Mouse (Mus musculus) splenic B cell, adult 2 months (primary cell): ENCODE measurements at regions not wholly inside any gene's neighbourhood (a gene's known extent, or its start where the extent isn't known, plus 50 kb on each side); places are given as distances from the start of the nearest gene placed in this dataset.
A peak's percentile ranks its signal among the peaks of the same experiment; 100 is the strongest.

Experiments used
- DNase-seq: peaks from one replicate; pipeline ENCODE4 v3.0.0-alpha.2; 2011; ENCODE audit warnings: low read depth, low spot score
- H3K27me3 ChIP-seq: 2 replicates; pipeline ENCODE4 v1.6.1; 2012; ENCODE audit warnings: mild to moderate bottlenecking, low read length, moderate library complexity, mixed read lengths; ENCODE audit not compliant: control insufficient read depth, poor library complexity, insufficient read depth, severe bottlenecking
- H3K36me3 ChIP-seq: 2 replicates; pipeline ENCODE4 v1.6.1; 2012; ENCODE audit warnings: mild to moderate bottlenecking, low read length, moderate library complexity, mixed read lengths; ENCODE audit not compliant: control insufficient read depth, poor library complexity, insufficient read depth, severe bottlenecking

- Histone ChIP-seq H3K27me3 (no peaks in the 10 kb centered on the region), H3K36me3 (no peaks in the 10 kb centered on the region)
- DNase-seq = no peak
Measured at GRCm38 (mm10) chr10:43693974-43694373, 115.9 kb downstream of the Cd24a start.

- Histone ChIP-seq H3K27me3 (no peaks in the 10 kb centered on the region), H3K36me3 (no peaks in the 10 kb centered on the region)
- DNase-seq = no peak
Measured at GRCm38 (mm10) chr10:43694508-43694907, 116.4 kb downstream of the Cd24a start.

- no peaks in the 10 kb centered on the region for H3K27me3 ChIP-seq
- DNase-seq = peak; percentile 5
- no peaks in the 10 kb centered on the region for H3K36me3 ChIP-seq
Measured at GRCm38 (mm10) chr10:43695470-43695869, 117.4 kb downstream of the Cd24a start.

- H3K36me3 ChIP-seq = no peaks in the 10 kb centered on the region
- H3K27me3 ChIP-seq = no peaks in the 10 kb centered on the region
- DNase-seq = no peak
Measured at GRCm38 (mm10) chr10:43697917-43698316, 119.8 kb downstream of the Cd24a start.

GRCm38 (mm10) chr10:43700371-43701289, 122.5 kb downstream of the Cd24a start:
- Histone ChIP-seq H3K27me3 (no peaks in the 10 kb centered on the region), H3K36me3 (no peaks in the 10 kb centered on the region)
- DNase-seq = peak; percentile 36

- Histone ChIP-seq H3K36me3 (no peaks in the 10 kb centered on the region), H3K27me3 (no peaks in the 10 kb centered on the region)
- peak; percentile 80 for DNase-seq
Measured at GRCm38 (mm10) chr10:43702895-43703294, 124.8 kb downstream of the Cd24a start.

GRCm38 (mm10) chr10:43706001-43706988, 128.2 kb downstream of the Cd24a start:
- peak; percentile 79 for DNase-seq
- no peaks in the 10 kb centered on the region for H3K27me3 ChIP-seq
- H3K36me3 ChIP-seq = no peaks in the 10 kb centered on the region

- Histone ChIP-seq H3K27me3 (no peaks in the 10 kb centered on the region), H3K36me3 (no peaks in the 10 kb centered on the region)
- DNase-seq = no peak
Measured at GRCm38 (mm10) chr10:43707011-43707410, 128.9 kb downstream of the Cd24a start.

- no peaks in the 10 kb centered on the region for H3K36me3 ChIP-seq
- peak; percentile 69 for DNase-seq
- no peaks in the 10 kb centered on the region for H3K27me3 ChIP-seq
Measured at GRCm38 (mm10) chr10:43707821-43708373, 129.8 kb downstream of the Cd24a start.

- Histone ChIP-seq H3K27me3 (no peaks in the 10 kb centered on the region), H3K36me3 (no peaks in the 10 kb centered on the region)
- no peak for DNase-seq
Measured at GRCm38 (mm10) chr10:43709278-43710033, 131.4 kb downstream of the Cd24a start.

- Histone ChIP-seq H3K27me3 (no peaks in the 10 kb centered on the region), H3K36me3 (no peaks in the 10 kb centered on the region)
- no peak for DNase-seq
Measured at GRCm38 (mm10) chr10:43710186-43710885, 132.3 kb downstream of the Cd24a start.

GRCm38 (mm10) chr10:43710886-43711256, 132.8 kb downstream of the Cd24a start:
- peak; percentile 48 for DNase-seq
- H3K27me3 ChIP-seq = no peaks in the 10 kb centered on the region

GRCm38 (mm10) chr10:43712657-43713056, 134.6 kb downstream of the Cd24a start:
- no peaks in the 10 kb centered on the region for H3K27me3 ChIP-seq
- no peak for DNase-seq

More at GRCm38 (mm10) chr10:43710886-43711256, 132.8 kb downstream of the Cd24a start:
- H3K36me3 ChIP-seq = no peaks in the 10 kb centered on the region

More at GRCm38 (mm10) chr10:43712657-43713056, 134.6 kb downstream of the Cd24a start:
- no peaks in the 10 kb centered on the region for H3K36me3 ChIP-seq
